Mouse (Mus musculus) left cerebral cortex, adult 11 months (tissue): ENCODE measurements around the gene Nrtn.

Experiments used
- DNase-seq: peaks from one replicate; pipeline ENCODE4 v3.0.0; 2022; ENCODE audit warnings: low spot score

The Nrtn gene

GRCm38 (mm10) chr17:56722441-56722840, 34.9 kb downstream of the Nrtn start:
- no peak for DNase-seq

GRCm38 (mm10) chr17:56717363-56718058, 39.8 kb downstream of the Nrtn start, which contains the start of the genes Ndufa11 and Vmac:
Ndufa11 (plus strand) TSS chr17:56717767.
Vmac (minus strand) TSS chr17:56718022.
- peak; percentile 88 for DNase-seq

GRCm38 (mm10) chr17:56716655-56717362, 40.5 kb downstream of the Nrtn start:
- peak; percentile 98 for DNase-seq

DNA sequence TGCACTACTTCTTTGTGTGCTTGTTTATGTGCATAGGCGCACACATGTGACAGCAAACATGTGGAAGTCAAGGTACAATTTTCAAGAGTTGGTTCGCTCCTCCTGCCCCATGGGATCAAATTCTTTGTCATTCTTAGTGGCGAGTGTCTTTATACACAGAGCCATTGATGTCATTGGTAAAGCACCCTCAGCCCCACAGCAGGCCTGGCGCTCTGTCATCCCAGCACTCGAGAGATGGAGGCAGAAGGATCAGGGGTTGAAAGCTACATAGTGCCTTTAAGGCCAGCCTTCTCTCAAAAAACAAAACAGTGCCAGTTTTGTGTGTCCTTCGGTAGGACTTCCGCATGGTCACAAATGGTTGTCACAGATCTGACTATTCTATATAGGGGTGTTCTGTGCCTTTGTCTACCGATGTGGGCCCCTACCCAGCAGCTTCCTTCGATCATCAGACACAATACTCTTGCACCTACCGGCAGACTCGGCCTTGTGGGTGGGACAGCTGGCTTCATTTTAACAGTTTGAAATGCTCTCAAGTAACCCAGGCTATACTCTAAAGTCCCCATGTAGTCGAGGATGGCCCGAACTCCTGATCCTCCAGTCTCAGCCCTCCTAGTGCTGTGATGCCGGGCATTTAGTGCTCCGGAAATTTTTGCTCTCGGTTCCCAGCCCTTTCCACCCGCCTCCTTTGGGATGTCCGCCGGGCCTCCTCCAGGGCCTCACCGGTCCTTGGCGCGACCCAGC, 41.2 kb downstream of the Nrtn start:
- DNase-seq, result no peak

- DNase-seq, result no peak
These were observed 42.0 kb downstream of the Nrtn start for GRCm38 (mm10) chr17:56715360-56715759.

DNA sequence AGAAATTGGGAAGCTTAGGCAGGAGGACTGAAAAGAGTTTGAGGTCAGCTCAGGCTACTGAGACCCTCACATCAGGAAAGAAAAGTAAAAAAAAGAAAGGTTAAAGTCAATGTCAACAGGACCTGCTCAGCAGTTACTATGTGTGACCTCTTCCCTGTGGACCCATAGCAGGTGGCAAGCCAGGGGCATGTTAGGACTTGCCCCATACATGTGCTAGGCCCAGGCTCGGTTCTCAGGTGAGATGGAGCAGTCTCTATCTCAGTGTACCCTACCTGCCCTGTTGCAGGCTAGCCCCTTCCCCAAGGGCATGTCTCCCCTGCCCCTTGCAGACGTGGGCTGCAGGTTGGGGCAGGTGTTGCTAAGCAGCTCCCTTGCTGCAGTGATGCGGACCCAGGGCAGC, 47.6 kb downstream of the Nrtn start:
- no peak for DNase-seq

- DNase-seq, result no peak
These were observed 48.6 kb downstream of the Nrtn start for GRCm38 (mm10) chr17:56708692-56709091.

DNA sequence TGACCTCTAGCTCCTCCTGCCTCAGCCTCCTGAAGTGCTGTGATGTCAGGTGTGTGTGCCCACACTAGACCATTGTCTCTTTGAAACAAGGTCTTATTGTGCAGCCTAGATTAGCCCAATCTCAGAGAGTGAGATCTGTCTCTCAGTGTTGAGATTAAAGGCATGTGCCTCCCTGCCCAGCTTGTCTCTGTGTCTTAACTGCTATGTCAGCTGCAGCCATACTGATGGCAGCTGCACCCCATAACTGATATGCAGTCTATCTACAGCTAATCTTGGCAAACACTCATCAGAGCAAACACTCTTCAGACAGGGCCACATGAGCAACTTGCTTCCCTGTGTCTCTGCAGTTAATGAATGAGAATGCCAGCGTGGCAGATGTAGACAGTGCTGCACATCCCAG, 50.8 kb downstream of the Nrtn start:
- DNase-seq, result no peak

- DNase-seq, result no peak
These were observed 54.3 kb downstream of the Nrtn start for GRCm38 (mm10) chr17:56703038-56703437.
